Mouse (Mus musculus) heart, embryonic 11.5 days (tissue): ENCODE results near the gene Plrg1. TPM values are rescaled to one million over a fixed set of nuclear protein-coding genes. Genes with fewer than 3 reads are reported as not detected.
A peak's percentile ranks its signal among the peaks of the same experiment; 100 is the strongest.

Experiments used
- ATAC-seq: fragments of 200-750 bp; cut with Nextera tagmentation; replicated peaks from 2 replicates; pipeline ENCODE4 v1.8.0; 2017; ENCODE audit warnings: moderate library complexity; ENCODE audit not compliant: insufficient number of reproducible peaks, low FRiP score, low TSS enrichment
- H3K27ac ChIP-seq: fragments of 300-500 bp; sonication (generic); 2 replicates; pipeline ENCODE4 v1.5.1; 2014; ENCODE audit warnings: mild to moderate bottlenecking, low read depth, low read length
- H3K27me3 ChIP-seq: fragments of 300-500 bp; sonication (generic); 2 replicates; pipeline ENCODE4 v1.6.1; 2014; ENCODE audit warnings: mild to moderate bottlenecking, low read length, mixed read lengths; ENCODE audit not compliant: control insufficient read depth, insufficient read depth
- H3K36me3 ChIP-seq: fragments of 300-500 bp; sonication (generic); 2 replicates; pipeline ENCODE4 v1.6.1; 2014; ENCODE audit warnings: mild to moderate bottlenecking, low read length, moderate library complexity, mixed read lengths; ENCODE audit not compliant: control insufficient read depth, insufficient read depth
- H3K4me1 ChIP-seq: fragments of 300-500 bp; sonication (generic); 2 replicates; pipeline ENCODE4 v1.6.1; 2014; ENCODE audit warnings: low read length; ENCODE audit not compliant: control insufficient read depth, insufficient read depth
- H3K4me2 ChIP-seq: fragments of 300-500 bp; sonication (generic); 2 replicates; pipeline ENCODE4 v1.6.1; 2014; ENCODE audit warnings: mild to moderate bottlenecking, moderate library complexity
- H3K4me3 ChIP-seq: fragments of 300-500 bp; sonication (generic); 2 replicates; pipeline ENCODE4 v1.5.1; 2014; ENCODE audit warnings: low read depth, low read length
- H3K9ac ChIP-seq: fragments of 300-500 bp; sonication (generic); 2 replicates; pipeline ENCODE4 v1.6.1; 2014; ENCODE audit warnings: mild to moderate bottlenecking, low read depth, low read length, moderate library complexity
- H3K9me3 ChIP-seq: fragments of 300-500 bp; sonication (generic); replicated peaks from 2 replicates; pipeline ENCODE4 v1.6.1; 2016; ENCODE audit warnings: low read length; ENCODE audit not compliant: control insufficient read depth
- WGBS: fragments of 180-500 bp; shearing (Covaris S2); extraction: QIAGEN DNeasy Blood & Tissue Kit; methylation state at CpG from one replicate; pipeline ENCODE4 v1.1.7; 2014; ENCODE audit not compliant: insufficient replicate concordance; 5-methylcytosine and 5-hydroxymethylcytosine counted together
- polyA plus RNA-seq: library from polyadenylated mRNA; unstranded; fragments of >200 nt; fragmentation: Nextera tagmentation; extraction: Ambion mirVana; gene quantifications from 2 replicates; pipeline ENCODE4 v1.2.1, GENCODE M21; 2014

Plrg1 gene
- polyA plus RNA-seq = 64.1 and 73.2 TPM in 2 replicates

GRCm38 (mm10) chr3:83055281-83056038, at the start of gene Plrg1:
Gene Plrg1, plus strand, starts transcription at chr3:83055522.
- peak within 1 kb of the TSS; percentile 64 for H3K27ac ChIP-seq
- WGBS = under 1% methylated on average over 61 of the region's 61 CpGs
- H3K36me3 ChIP-seq = 0 out of 2 replicates have a peak, but pooled peaks cover 4% of the 10 kb centered on the region

DNA sequence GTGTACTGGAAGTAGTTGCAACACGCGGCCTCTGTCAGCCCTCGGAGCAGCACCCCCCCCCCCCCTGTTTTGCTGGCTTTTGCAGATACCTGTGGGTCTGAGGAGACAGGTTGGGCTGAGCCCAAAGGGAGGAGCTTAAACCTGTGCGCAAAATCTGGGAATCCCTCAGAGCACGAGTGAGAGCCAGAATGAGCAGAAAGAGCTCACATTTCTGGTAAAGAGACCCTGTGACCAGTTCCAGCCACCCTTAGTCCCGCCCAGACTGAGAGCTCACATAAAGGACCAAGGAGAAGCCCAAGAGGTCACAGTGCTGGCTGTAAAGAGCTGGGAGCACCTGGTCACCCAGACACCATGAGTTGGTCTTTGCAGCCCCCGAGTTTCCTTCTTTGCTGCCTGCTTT, 47.8 kb upstream of the Plrg1 start, which contains the start of gene Fgg:
Gene Fgg, plus strand, starts transcription at position 168 of the 400 bp plus-strand sequence.
- Histone ChIP-seq H3K9me3 (no peaks in the 10 kb centered on the region), H3K27ac (no peak within 1 kb of the TSS), H3K27me3 (no peaks in the 10 kb centered on the region), H3K4me1 (no peaks in the 10 kb centered on the region), H3K4me3 (no peak within 1 kb of the TSS), H3K4me2 (no peak within 1 kb of the TSS), H3K36me3 (no peaks in the 10 kb centered on the region), H3K9ac (no peak within 1 kb of the TSS)
- WGBS = 49% methylated on average over 7 of the region's 7 CpGs
- ATAC-seq = no peak

More at GRCm38 (mm10) chr3:83055281-83056038, at the start of gene Plrg1:
- peak within 1 kb of the TSS; percentile 86 for H3K4me3 ChIP-seq
- peak; percentile 100 for ATAC-seq
- H3K27me3 ChIP-seq = no peaks in the 10 kb centered on the region
- H3K4me1 ChIP-seq = peaks cover 5% of the 10 kb centered on the region
- H3K9ac ChIP-seq = peak within 1 kb of the TSS; percentile 91
- H3K9me3 ChIP-seq = no peaks in the 10 kb centered on the region
- peak within 1 kb of the TSS; percentile 87 for H3K4me2 ChIP-seq

DNA sequence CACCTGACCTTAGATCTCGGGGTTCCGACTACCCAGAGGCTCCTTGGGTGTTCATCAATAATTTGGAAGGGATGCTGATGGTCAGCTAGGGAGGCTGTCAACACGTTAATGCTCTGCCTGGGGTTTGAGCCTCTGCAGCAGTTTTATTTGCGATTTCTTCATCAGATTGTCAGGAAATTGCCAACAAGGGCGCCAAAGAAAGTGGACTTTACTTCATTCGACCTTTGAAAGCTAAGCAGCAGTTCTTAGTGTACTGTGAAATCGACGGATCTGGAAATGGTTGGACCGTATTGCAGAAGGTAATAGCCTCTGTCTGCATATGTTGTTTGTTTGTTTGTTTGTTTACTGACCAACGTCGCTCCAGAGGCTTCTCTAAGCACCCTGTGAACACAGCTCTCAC, 45.0 kb upstream of the Plrg1 start:
- WGBS = 68% methylated on average over 11 of the region's 11 CpGs
- Histone ChIP-seq H3K27ac (no peak overlapping the region), H3K4me2 (no peak overlapping the region)

DNA sequence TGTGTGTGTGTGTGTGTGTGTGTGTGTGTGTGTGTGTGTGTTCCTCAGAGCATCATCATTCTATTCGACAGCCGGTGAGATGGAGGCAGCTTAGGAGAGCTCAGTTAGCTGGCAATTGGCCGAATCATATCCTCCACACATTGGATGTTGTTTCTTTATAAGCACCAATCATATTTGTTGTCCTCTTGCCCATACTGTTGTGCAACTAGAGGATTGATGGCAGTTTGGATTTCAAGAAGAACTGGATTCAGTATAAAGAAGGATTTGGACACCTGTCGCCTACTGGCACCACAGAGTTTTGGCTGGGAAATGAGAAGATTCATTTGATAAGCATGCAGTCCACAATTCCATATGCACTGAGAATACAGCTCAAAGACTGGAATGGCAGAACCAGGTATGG, 44.2 kb upstream of the Plrg1 start:
- Histone ChIP-seq H3K9me3 (no peaks in the 10 kb centered on the region), H3K36me3 (no peaks in the 10 kb centered on the region), H3K27ac (no peak overlapping the region), H3K4me1 (no peaks in the 10 kb centered on the region), H3K4me2 (no peak overlapping the region), H3K4me3 (no peak overlapping the region), H3K27me3 (no peaks in the 10 kb centered on the region), H3K9ac (no peak overlapping the region)
- 88% methylated on average over 4 of the region's 4 CpGs for WGBS
- ATAC-seq = no peak

More for the DNA sequence above, 45.0 kb upstream of the Plrg1 start:
- ATAC-seq = no peak
- no peaks in the 10 kb centered on the region for H3K4me1 ChIP-seq
- H3K9ac ChIP-seq = no peak overlapping the region
- H3K27me3 ChIP-seq = no peaks in the 10 kb centered on the region
- H3K36me3 ChIP-seq = no peaks in the 10 kb centered on the region
- no peak overlapping the region for H3K4me3 ChIP-seq
- H3K9me3 ChIP-seq = no peaks in the 10 kb centered on the region

GRCm38 (mm10) chr3:83011565-83011964, 43.8 kb upstream of the Plrg1 start:
- Histone ChIP-seq H3K27me3 (no peaks in the 10 kb centered on the region), H3K27ac (no peak overlapping the region), H3K4me3 (no peak overlapping the region), H3K4me1 (no peaks in the 10 kb centered on the region), H3K36me3 (no peaks in the 10 kb centered on the region), H3K4me2 (no peak overlapping the region), H3K9ac (no peak overlapping the region), H3K9me3 (no peaks in the 10 kb centered on the region)
- no peak for ATAC-seq
- WGBS = 80% methylated on average over 4 of the region's 4 CpGs

DNA sequence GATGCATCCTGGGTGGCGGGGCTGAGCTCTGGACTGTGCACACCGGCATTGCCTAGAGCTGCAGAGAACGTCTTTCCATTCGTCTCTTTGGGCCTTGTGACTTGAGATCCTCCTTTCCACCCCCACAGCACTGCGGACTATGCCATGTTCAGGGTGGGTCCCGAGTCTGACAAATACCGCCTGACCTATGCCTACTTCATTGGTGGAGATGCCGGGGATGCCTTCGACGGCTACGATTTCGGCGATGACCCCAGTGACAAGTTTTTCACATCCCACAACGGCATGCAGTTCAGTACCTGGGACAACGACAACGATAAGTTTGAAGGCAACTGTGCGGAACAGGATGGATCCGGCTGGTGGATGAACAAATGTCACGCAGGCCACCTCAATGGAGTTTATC, 42.7 kb upstream of the Plrg1 start:
- Histone ChIP-seq H3K9me3 (no peaks in the 10 kb centered on the region), H3K36me3 (no peaks in the 10 kb centered on the region), H3K9ac (no peak overlapping the region), H3K4me1 (no peaks in the 10 kb centered on the region), H3K27me3 (no peaks in the 10 kb centered on the region), H3K4me3 (no peak overlapping the region), H3K4me2 (no peak overlapping the region), H3K27ac (no peak overlapping the region)
- 85% methylated on average over 19 of the region's 19 CpGs for WGBS
- ATAC-seq = no peak

- Histone ChIP-seq H3K4me2 (no peak overlapping the region), H3K4me1 (no peaks in the 10 kb centered on the region), H3K4me3 (no peak overlapping the region), H3K36me3 (no peaks in the 10 kb centered on the region), H3K9me3 (no peaks in the 10 kb centered on the region), H3K27me3 (no peaks in the 10 kb centered on the region), H3K27ac (no peak overlapping the region), H3K9ac (no peak overlapping the region)
- WGBS = 82% methylated on average over 10 of the region's 10 CpGs
- no peak for ATAC-seq
Observed at GRCm38 (mm10) chr3:83013951-83014350, 41.4 kb upstream of the Plrg1 start.

DNA sequence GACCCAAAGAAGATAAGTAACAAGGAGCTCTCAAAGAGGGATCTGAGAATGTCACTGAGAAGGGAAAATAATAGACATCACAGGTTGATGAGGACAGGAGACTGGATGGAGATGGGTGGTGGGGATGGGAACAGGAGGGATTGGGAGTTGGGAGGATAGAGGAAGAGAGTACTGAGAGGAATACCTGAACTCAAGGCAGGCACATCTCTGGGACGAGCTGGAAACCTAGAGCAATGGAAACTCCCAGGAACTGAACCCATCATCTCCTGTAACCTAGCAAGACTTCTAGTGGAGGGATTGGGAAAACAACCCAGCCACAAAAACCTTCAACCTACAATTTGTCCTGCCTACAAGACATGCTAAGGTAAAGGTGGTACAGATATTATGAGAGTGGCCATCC, 39.1 kb upstream of the Plrg1 start:
- Histone ChIP-seq H3K36me3 (no peaks in the 10 kb centered on the region), H3K4me3 (no peak overlapping the region), H3K27ac (no peak overlapping the region), H3K9ac (no peak overlapping the region), H3K9me3 (no peaks in the 10 kb centered on the region), H3K4me2 (no peak overlapping the region), H3K4me1 (no peaks in the 10 kb centered on the region), H3K27me3 (no peaks in the 10 kb centered on the region)
- WGBS = 48% methylated on average over 1 of the region's 1 CpGs
- no peak for ATAC-seq

DNA sequence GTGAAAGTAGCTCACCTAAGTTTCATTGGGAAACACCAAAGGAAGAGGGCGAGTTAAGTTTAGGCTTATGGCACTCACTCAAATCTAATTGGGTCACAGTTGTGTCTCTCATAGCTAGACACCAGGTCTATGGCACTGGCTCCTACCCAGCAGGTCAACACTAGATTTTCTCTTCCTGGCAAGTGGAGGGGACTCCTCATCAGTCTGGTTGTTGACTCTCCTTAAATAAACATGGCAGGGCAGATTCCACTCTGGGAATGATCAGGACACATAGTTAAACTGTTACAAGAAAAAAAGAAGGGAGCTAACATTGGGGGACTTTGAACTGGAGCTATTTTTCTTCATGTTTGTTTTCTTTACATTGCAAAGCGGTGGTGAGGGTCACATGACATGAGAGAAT, 34.9 kb upstream of the Plrg1 start:
- H3K36me3 ChIP-seq = no peaks in the 10 kb centered on the region
- H3K4me2 ChIP-seq = no peak overlapping the region
- H3K4me1 ChIP-seq = no peaks in the 10 kb centered on the region
- no peak overlapping the region for H3K27ac ChIP-seq
- no peak overlapping the region for H3K9ac ChIP-seq
- H3K27me3 ChIP-seq = no peaks in the 10 kb centered on the region
- H3K9me3 ChIP-seq = no peaks in the 10 kb centered on the region
- ATAC-seq = no peak
- 75% methylated on average over 2 of the region's 2 CpGs for WGBS
- H3K4me3 ChIP-seq = no peak overlapping the region
